Mouse (Mus musculus): ENCODE results near the gene Bcat1.

Gene Bcat1

GRCm38 (mm10) chr6:145106163-145106842, 30.3 kb upstream of the Bcat1 start:
- TF ChIP-seq GATA4 (IDR thresholded peaks at IDR 0.05; ENCODE audit: insufficient replicate concordance, low read length), result no peak

GRCm38 (mm10) chr6:145105439-145105838, 29.5 kb upstream of the Bcat1 start:
- no peak for TF ChIP-seq GATA4 (IDR thresholded peaks at IDR 0.05; ENCODE audit: insufficient replicate concordance, low read length)

GRCm38 (mm10) chr6:145104241-145104939, 28.4 kb upstream of the Bcat1 start:
- TF ChIP-seq GATA4 (IDR thresholded peaks at IDR 0.05; ENCODE audit: insufficient replicate concordance, low read length), result no peak

GRCm38 (mm10) chr6:145100923-145101322, 24.9 kb upstream of the Bcat1 start:
- no peak for TF ChIP-seq GATA4 (IDR thresholded peaks at IDR 0.05; ENCODE audit: insufficient replicate concordance, low read length)

- TF ChIP-seq GATA4 (IDR thresholded peaks at IDR 0.05; ENCODE audit: insufficient replicate concordance, low read length), result no peak
These were observed 18.4 kb upstream of the Bcat1 start for GRCm38 (mm10) chr6:145094431-145094830.

GRCm38 (mm10) chr6:145091998-145092397, 16.0 kb upstream of the Bcat1 start:
- no peak for TF ChIP-seq GATA4 (IDR thresholded peaks at IDR 0.05; ENCODE audit: insufficient replicate concordance, low read length)

GRCm38 (mm10) chr6:145090928-145091327, 14.9 kb upstream of the Bcat1 start:
- no peak for TF ChIP-seq GATA4 (IDR thresholded peaks at IDR 0.05; ENCODE audit: insufficient replicate concordance, low read length)

GRCm38 (mm10) chr6:145090201-145090863, 14.3 kb upstream of the Bcat1 start:
- TF ChIP-seq GATA4 (IDR thresholded peaks at IDR 0.05; ENCODE audit: insufficient replicate concordance, low read length), result no peak

GRCm38 (mm10) chr6:145089373-145089772, 13.4 kb upstream of the Bcat1 start:
- no peak for TF ChIP-seq GATA4 (IDR thresholded peaks at IDR 0.05; ENCODE audit: insufficient replicate concordance, low read length)

GRCm38 (mm10) chr6:145088451-145089113, 12.6 kb upstream of the Bcat1 start:
- no peak for TF ChIP-seq GATA4 (IDR thresholded peaks at IDR 0.05; ENCODE audit: insufficient replicate concordance, low read length)

GRCm38 (mm10) chr6:145084343-145085117, 8.5 kb upstream of the Bcat1 start:
- TF ChIP-seq GATA4 (IDR thresholded peaks at IDR 0.05; ENCODE audit: insufficient replicate concordance, low read length), result no peak

- TF ChIP-seq GATA4 (IDR thresholded peaks at IDR 0.05; ENCODE audit: insufficient replicate concordance, low read length), result no peak
These were observed 5.7 kb upstream of the Bcat1 start for GRCm38 (mm10) chr6:145081721-145082120.

- TF ChIP-seq GATA4 (IDR thresholded peaks at IDR 0.05; ENCODE audit: insufficient replicate concordance, low read length), result no peak
These were observed 3.2 kb upstream of the Bcat1 start for GRCm38 (mm10) chr6:145079087-145079759.

- no peak for TF ChIP-seq GATA4 (IDR thresholded peaks at IDR 0.05; ENCODE audit: insufficient replicate concordance, low read length)
These were observed 302 bp upstream of the Bcat1 start for GRCm38 (mm10) chr6:145076286-145076685.
